Mouse (Mus musculus) spleen, adult 2 months (tissue): ENCODE measurements around the gene Prkn. TPM values are rescaled to one million over a fixed set of nuclear protein-coding genes. Genes with fewer than 3 reads are reported as not detected.

Experiments used
- DNase-seq, 2 experiments: peaks; one replicate each; pipeline versions ENCODE4 v3.0.0 to v3.0.0-alpha.2; 2012 to 2021; ENCODE audit warnings: low spot score in 2 of 2, low read depth in 1 of 2
- H3K27ac ChIP-seq: fragments of 200-500 bp; 2 replicates; pipeline ENCODE4 v1.5.1; 2012; ENCODE audit warnings: low read length, inconsistent platforms; ENCODE audit not compliant: insufficient read depth
- H3K27me3 ChIP-seq: fragments of 200-500 bp; 2 replicates; pipeline ENCODE4 v1.6.1; 2012; ENCODE audit warnings: mild to moderate bottlenecking, moderate library complexity, low read length, inconsistent platforms; ENCODE audit not compliant: control insufficient read depth, insufficient read depth
- H3K36me3 ChIP-seq: fragments of 200-500 bp; 2 replicates; pipeline ENCODE4 v1.6.1; 2012; ENCODE audit warnings: mild to moderate bottlenecking, low read length, inconsistent platforms; ENCODE audit not compliant: control insufficient read depth, insufficient read depth
- H3K4me1 ChIP-seq: fragments of 200-500 bp; 2 replicates; pipeline ENCODE4 v1.6.1; 2011; ENCODE audit warnings: inconsistent platforms; ENCODE audit not compliant: control insufficient read depth, insufficient read depth, insufficient read length
- H3K4me3 ChIP-seq: fragments of 200-500 bp; 2 replicates; pipeline ENCODE4 v1.5.1; 2011; ENCODE audit warnings: mild to moderate bottlenecking, inconsistent platforms; ENCODE audit not compliant: insufficient read depth, insufficient read length; ENCODE audit errors: extremely low read depth
- CTCF ChIP-seq: fragments of 200-500 bp; IDR thresholded peaks from 2 replicates; pipeline ENCODE4 v1.5.1; 2011; ENCODE audit warnings: mild to moderate bottlenecking, inconsistent platforms; ENCODE audit not compliant: insufficient read depth, insufficient read length, insufficient replicate concordance; ENCODE audit errors: extremely low read depth
- POLR2A ChIP-seq: fragments of 200-500 bp; IDR thresholded peaks from 2 replicates; pipeline ENCODE4 v1.6.1; 2011; ENCODE audit warnings: low read depth, low read length, inconsistent platforms
- WGBS: fragments of 180-500 bp; shearing (Covaris S2); methylation state at CpG from one replicate; pipeline ENCODE4 v1.1.7; 2018; 5-methylcytosine and 5-hydroxymethylcytosine counted together
- polyA plus RNA-seq: library from polyadenylated mRNA; depleted of rRNA; stranded (reverse); fragments of >200 nt; gene quantifications from 2 replicates; pipeline ENCODE4 v1.2.3, GENCODE M21; 2012

Gene Prkn
- polyA plus RNA-seq, 1 experiment: 0.72 TPM

DNA sequence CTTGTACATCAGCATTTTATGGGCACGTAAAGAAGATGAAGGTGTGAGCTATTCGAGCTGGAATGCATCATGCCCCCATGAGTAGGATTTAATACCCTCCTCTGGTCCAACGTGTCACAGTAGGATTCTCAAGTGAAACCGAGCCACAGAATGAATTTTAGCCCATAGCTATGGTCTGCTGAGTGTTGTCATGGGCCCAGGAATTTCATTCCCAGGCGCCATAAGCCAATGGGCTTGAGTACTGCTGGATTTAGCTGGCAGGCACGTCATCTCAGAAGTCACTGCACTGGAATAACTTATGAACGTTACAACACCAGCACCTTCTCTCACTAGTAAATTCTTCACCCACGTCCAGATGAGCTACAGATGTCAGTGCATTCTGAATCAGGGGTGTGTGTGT lies 730.2 kb downstream of the Prkn start:
- Histone ChIP-seq H3K4me3 (no peak overlapping the region), H3K27ac (no peak overlapping the region), H3K4me1 (no peaks in the 10 kb centered on the region), H3K36me3 (no peaks in the 10 kb centered on the region), H3K27me3 (no peaks in the 10 kb centered on the region)
- TF ChIP-seq CTCF: no peak
- no peak for TF ChIP-seq POLR2A
- no peak for DNase-seq
- WGBS: 83% methylated on average over 8 of the region's 8 CpGs

DNA sequence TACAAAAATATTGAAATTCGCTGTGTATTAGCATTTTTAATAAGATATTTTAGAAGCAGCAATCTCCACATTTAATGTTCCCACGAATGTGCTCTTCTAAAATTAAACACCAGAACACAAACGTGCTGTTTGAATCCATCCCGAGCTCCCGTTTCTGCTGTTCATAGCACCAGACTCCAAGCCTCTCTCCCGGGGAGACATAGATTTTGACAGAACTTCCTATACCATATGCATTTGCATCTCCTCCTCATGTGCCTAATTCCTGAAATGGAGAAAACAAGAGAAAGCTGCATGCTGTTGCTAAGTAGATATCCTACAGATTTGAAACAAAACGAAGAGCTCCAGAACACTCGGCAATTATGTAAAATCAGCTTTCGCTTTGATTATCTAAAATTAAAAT lies 733.5 kb downstream of the Prkn start:
- Histone ChIP-seq H3K27ac (no peak overlapping the region), H3K36me3 (no peaks in the 10 kb centered on the region), H3K4me3 (no peak overlapping the region), H3K27me3 (no peaks in the 10 kb centered on the region), H3K4me1 (no peaks in the 10 kb centered on the region)
- TF ChIP-seq POLR2A (no peak), CTCF (no peak)
- DNase-seq: no peak
- WGBS: 91% methylated on average over 9 of the region's 9 CpGs

DNA sequence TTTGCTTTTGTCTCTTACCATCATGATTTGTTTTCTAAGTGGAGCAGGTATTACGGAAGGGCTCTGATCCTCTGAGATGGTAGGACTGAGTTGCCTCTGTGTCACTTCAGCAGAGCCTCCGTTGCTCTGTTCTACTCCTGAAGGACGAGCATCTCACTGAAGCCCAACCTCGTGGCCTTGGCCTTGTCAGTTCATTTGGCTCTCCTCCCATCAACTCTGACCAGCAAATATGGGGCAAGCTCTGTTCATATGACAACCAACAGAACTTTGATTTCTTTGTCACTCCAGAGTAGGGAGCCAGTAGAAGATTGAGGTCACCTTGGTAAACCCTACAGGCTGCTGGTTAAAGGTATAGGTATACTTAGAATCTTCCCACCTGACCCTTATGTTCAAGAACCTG lies 745.3 kb downstream of the Prkn start:
- Histone ChIP-seq H3K4me3 (no peak overlapping the region), H3K27me3 (no peaks in the 10 kb centered on the region), H3K4me1 (no peaks in the 10 kb centered on the region), H3K27ac (no peak overlapping the region), H3K36me3 (no peaks in the 10 kb centered on the region)
- no peak for TF ChIP-seq CTCF
- no peak for TF ChIP-seq POLR2A
- DNase-seq: no peak
- WGBS: 82% methylated on average over 4 of the region's 4 CpGs

DNA sequence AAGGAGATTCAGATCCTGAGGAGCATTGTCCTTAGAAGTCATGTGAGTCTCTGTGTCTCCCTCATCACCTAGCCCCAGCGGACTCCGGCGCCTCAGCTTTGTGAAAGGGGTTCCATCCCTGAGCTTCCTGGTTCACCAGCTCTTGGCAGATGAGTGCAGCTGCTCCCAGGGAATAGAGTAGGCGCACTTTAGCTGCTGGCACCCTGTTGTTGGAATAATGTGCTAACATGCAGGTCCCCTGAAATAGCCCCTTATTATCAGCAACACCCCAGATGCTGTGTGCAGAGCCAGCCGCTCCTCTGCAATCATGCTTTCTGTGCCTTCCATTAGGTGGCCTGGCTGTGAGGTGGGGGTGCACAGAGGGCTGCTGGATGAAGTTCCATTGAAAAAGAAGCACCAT lies 767.7 kb downstream of the Prkn start:
- Histone ChIP-seq H3K27ac (no peak overlapping the region), H3K4me3 (no peak overlapping the region), H3K4me1 (no peaks in the 10 kb centered on the region), H3K36me3 (no peaks in the 10 kb centered on the region), H3K27me3 (no peaks in the 10 kb centered on the region)
- 96% methylated on average over 5 of the region's 5 CpGs for WGBS
- TF ChIP-seq POLR2A (no peak), CTCF (no peak)
- DNase-seq: no peak

DNA sequence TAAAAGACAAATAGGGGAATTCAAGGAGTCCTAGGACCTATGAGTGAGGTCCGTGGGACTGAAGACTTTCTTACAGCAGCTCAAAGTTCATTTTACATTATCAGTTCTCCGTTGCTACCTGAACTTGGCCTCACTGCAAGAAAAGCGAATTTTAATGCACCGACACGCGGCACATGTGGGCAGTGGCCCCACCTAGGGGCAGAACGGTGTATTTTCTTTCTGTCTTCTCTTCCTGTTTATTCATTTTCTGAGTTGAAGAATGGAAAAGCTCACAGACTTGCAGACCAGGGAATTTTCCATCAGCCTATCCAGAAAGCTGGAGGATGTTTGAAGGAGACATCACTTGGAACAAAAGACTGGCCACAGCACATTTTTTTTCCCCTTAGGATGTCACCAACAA lies 771.3 kb downstream of the Prkn start:
- 5% methylated on average over 7 of the region's 7 CpGs for WGBS
- no peaks in the 10 kb centered on the region for H3K27me3 ChIP-seq
- no peak overlapping the region for H3K4me3 ChIP-seq
- no peaks in the 10 kb centered on the region for H3K4me1 ChIP-seq
- DNase-seq: no peak
- no peaks in the 10 kb centered on the region for H3K36me3 ChIP-seq
- no peak for TF ChIP-seq POLR2A
- peak; percentile 16; the same call in 1 of the 2 replicates for TF ChIP-seq CTCF
- H3K27ac ChIP-seq: no peak overlapping the region

DNA sequence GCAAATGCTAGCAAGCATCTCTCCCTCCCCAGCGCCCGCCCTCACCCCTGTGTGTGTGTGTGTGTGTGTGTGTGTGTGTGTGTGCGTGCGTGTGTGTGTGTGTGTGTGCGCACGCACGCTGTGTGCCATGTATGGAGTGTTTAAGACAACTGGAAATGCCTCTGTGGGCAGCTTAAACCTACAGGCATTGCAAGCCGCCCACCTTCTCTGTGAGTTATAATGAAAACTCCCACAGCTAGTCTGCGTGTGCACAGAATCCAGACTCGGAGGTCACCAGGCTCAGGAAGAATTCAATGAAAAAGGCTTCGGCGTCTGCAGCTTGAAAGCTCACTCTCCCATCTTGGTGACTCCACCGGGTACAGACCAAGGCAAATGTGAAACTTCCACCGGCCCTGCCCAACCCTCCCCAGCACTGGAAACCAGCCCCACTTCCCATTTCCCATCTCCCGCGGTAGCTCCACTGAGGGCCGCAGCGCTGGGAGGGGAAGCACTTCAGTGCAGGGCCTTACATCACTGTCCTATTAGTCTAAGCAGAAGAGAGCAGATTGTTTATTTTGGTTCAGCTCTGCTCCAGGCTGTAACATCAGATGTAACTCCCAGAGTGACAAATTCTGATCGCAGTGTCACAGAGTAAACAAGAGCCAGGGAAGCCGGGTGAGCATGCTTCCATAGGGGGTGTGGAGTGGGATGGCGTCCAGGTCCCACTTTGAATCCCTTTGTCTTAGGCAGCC lies 772.8 kb downstream of the Prkn start:
- TF ChIP-seq POLR2A (no peak), CTCF (no peak)
- WGBS: 53% methylated on average over 21 of the region's 21 CpGs
- Histone ChIP-seq H3K27ac (no peak overlapping the region), H3K36me3 (no peaks in the 10 kb centered on the region), H3K27me3 (no peaks in the 10 kb centered on the region), H3K4me1 (no peaks in the 10 kb centered on the region), H3K4me3 (no peak overlapping the region)
- DNase-seq: no peak

DNA sequence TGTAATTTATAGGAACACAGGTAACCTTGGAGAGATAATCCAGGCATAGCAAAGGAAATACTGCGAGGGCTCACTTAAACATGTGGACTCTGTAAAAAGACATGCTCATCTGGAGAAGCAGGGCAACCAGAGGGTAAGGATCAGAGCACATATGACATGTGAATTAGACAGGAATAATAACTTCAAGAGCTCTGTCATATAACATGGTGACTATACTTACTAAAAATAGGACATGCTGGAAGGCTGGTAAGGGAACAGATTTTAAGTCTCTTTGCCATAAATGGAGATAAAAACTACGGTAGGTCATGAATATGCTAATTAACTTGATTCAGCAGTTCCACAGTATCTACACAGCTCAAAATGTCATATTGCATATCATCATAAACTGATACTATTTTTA lies 777.4 kb downstream of the Prkn start:
- no peak overlapping the region for H3K27ac ChIP-seq
- no peak for TF ChIP-seq CTCF
- no peak for TF ChIP-seq POLR2A
- H3K4me1 ChIP-seq: no peaks in the 10 kb centered on the region
- no peak overlapping the region for H3K4me3 ChIP-seq
- no peaks in the 10 kb centered on the region for H3K36me3 ChIP-seq
- no peaks in the 10 kb centered on the region for H3K27me3 ChIP-seq
- WGBS: 82% methylated on average over 2 of the region's 2 CpGs
- no peak for DNase-seq
